Mouse (Mus musculus): ENCODE data around the gene Gabbr2. TPM values are rescaled to one million over a fixed set of nuclear protein-coding genes. Genes with fewer than 3 reads are reported as not detected.

The Gabbr2 gene
- polyA plus RNA-seq, 1 experiment from 2014 or later = 0.16 TPM

DNA sequence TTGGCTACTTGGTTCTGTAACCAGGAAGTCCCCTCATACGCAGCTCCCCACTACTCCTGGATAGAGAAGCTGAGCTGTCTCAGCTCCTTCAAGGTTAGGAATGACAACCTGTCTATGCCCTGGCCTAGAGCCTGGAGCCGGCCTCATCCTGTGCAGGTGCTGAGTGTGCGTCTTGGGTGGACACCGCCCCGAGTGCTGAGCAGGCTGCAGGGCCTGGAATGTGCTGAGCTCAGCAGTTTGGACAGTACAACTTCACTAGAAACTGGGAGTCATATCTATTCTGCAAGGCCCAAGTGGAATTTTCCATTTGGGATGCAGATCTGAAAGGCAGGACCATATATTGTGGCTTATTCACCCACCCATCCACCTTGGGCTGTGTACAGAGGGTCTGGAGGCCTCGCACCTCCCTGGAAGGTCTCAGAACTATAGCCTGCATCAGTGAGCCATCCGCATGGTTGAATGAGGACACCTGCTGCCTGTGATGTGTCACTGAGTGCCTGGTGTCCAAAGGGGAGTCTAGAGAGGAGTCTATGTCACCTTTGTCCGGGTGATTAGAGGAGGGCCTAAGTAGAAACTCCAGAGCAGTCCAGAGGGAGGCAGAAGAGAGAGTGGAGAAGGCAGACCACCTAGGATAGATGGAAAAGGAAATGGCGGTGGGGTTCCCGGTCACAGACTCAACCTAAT, 165.7 kb downstream of the Gabbr2 start:
- DNase-seq (ENCODE audit: low spot score) = no peak

- no peak for DNase-seq (ENCODE audit: low spot score)
These were observed 167.9 kb downstream of the Gabbr2 start for GRCm38 (mm10) chr4:46823738-46824137.

DNA sequence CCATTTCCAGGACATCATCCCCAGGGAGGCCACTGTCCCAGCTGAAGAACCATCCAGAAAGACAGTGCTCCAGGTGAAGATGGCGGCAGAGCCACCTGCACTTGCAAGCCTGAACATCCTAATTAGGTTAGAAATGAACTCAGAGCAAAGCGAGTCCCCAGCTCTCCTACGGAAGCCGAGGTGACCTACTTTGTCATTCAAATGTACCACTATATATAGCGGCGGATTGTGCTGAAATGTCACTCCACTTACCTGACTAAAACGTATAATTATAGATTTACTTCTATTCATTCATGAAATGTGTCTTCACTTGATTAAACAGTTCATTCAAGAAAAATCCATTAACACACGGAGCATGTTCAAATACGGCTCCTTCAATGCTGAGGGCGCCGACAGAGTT, 170.0 kb downstream of the Gabbr2 start:
- DNase-seq (ENCODE audit: low spot score) = peak; percentile 20

DNA sequence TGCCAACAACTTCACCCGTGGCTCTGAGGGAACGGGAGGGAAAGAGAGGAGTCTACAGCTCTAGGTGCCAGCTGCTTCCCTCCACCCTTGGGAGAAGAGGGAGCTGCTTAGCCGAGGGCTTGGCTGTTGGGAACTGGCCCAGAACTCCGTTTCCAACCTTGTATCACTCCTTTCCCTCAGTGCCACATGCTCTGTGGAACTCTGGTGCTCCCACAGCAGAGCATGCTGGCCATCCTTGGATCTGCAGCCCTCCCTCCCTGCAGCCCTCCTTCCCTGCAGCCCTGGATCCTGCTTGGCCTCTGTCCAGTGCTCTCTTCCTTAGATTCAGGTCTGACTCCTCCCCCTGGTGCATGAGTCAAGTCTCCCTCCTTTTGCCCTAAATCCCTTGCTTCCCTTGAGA, 176.7 kb downstream of the Gabbr2 start:
- no peak for DNase-seq (ENCODE audit: low spot score)

GRCm38 (mm10) chr4:46814236-46814635, 177.4 kb downstream of the Gabbr2 start:
- no peak for DNase-seq (ENCODE audit: low spot score)

DNA sequence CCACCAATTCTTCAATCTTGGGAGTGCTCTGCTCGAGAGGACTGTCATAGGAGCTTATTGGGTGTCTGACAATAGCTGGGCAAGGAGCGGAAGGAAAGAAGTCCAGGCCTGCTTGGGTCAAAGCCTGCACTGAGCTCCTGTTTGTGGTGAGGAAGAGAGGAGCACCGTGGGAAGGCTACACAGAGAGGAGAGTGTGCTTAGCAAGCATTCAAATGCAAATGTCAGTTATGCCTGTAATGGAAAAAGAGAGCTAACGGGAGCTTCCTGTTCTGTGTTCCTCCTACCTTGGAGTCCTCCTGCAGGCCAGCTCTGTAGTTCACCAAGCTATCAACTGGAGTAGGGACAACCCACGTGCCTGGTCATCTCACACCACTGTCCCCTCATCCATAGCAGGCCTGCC, 180.5 kb downstream of the Gabbr2 start:
- no peak for DNase-seq (ENCODE audit: low spot score)

GRCm38 (mm10) chr4:46806876-46807275, 184.8 kb downstream of the Gabbr2 start:
- no peak for DNase-seq (ENCODE audit: low spot score)

- no peak for DNase-seq (ENCODE audit: low spot score)
These were observed 185.8 kb downstream of the Gabbr2 start for GRCm38 (mm10) chr4:46805910-46806309.

DNA sequence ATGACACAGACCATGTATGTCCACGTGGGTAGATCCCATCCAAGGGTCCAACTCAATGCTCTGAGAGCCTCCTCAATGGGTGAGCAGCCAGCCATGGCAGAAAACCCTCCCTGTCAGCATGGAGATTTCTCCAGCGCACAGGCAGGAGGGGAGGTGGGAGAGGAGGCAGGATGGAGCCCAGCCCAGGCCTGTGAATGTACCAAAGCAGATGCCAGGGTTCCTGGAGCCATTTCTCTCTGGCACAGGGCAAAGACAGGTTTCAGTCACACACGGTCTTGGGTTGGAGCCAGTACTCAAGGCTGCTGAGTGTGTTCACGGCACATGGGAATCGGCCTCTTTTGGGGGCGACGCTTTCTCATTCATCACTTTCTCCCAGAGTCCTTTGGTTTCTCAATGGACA, 189.3 kb downstream of the Gabbr2 start:
- no peak for DNase-seq (ENCODE audit: low spot score)

DNA sequence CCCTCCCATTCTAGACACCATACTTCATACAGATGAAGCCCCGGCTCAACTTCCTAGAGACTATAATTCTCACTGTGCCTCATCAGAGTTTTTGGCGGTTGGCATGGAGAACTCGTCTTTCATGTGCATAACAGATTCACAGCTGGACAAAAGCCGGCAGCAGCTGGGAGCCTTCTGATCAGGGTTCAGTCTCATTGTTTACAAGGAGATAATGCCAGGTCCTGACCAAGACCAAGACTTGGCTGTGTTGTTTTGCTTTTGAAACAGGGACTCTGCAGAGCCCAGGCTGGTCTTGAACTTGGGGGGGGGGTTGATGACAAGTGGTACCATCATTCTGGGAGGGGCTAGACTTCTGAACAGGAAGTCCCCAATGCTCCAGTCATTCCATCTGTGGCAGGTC, 191.8 kb downstream of the Gabbr2 start:
- DNase-seq (ENCODE audit: low spot score) = no peak

GRCm38 (mm10) chr4:46795707-46796106, 196.0 kb downstream of the Gabbr2 start:
- no peak for DNase-seq (ENCODE audit: low spot score)

GRCm38 (mm10) chr4:46794583-46794982, 197.1 kb downstream of the Gabbr2 start:
- DNase-seq (ENCODE audit: low spot score) = no peak

GRCm38 (mm10) chr4:46792280-46793026, 199.2 kb downstream of the Gabbr2 start:
- DNase-seq (ENCODE audit: low spot score) = no peak

DNA sequence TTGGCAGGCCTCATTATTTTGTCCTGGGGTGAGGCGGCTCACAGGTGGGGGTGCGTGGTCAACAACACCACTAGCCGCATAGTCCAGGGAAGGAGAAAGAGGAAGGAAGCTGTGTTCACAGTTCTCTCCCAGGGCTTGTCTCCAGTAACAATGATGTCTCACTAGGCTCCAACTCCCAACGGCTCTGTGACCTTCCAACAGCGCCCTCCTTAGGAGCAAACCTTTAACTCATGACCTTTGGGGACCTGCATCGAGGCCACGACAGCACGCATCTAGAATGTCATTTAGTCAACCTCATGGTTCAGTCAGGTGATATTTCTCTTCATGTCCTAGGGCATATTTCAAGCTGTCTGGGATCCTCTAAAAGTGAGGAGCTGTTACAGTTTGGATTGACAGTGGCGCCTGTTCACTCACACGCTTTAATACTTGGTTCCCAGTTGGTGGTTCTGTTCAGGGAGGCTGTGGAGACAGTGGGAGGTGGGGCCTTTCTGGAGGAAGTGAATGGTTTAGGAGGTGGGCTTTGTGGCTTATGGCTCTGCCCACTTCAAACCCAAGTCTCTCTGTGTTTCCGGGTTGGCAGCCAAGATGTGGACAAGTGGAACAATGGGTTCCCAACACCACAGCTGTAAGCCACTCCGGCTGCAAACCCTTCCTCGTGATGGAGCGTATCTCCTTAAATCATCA, 200.3 kb downstream of the Gabbr2 start:
- DNase-seq (ENCODE audit: low spot score) = peak; percentile 45

GRCm38 (mm10) chr4:46790609-46791267, 200.9 kb downstream of the Gabbr2 start:
- DNase-seq (ENCODE audit: low spot score) = no peak

- no peak for DNase-seq (ENCODE audit: low spot score)
These were observed 207.1 kb downstream of the Gabbr2 start for GRCm38 (mm10) chr4:46784430-46785049.

GRCm38 (mm10) chr4:46781109-46781508, 210.6 kb downstream of the Gabbr2 start:
- peak; percentile 8 for DNase-seq (ENCODE audit: low spot score)

DNA sequence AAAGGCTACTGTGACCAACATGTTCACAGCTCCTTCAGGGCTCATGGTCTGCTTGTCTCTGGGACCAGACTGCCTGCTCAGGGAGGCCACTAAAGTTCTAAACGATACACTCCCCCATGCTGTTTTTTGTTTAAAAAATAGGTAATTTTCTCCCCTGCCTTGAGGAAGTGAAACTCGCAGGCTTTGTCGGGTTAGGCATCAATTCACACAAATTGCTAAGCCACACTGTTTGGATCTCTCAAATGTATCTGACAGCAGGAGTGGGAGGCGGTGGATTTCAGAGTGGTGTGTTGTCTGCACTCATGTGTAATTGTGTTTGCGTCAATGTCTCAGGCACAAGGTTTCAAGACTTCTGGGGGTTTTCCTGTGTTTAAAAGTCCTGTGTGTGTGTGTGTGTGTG, 215.7 kb downstream of the Gabbr2 start:
- DNase-seq (ENCODE audit: low spot score) = no peak

GRCm38 (mm10) chr4:46774652-46775051, 217.0 kb downstream of the Gabbr2 start:
- no peak for DNase-seq (ENCODE audit: low spot score)

DNA sequence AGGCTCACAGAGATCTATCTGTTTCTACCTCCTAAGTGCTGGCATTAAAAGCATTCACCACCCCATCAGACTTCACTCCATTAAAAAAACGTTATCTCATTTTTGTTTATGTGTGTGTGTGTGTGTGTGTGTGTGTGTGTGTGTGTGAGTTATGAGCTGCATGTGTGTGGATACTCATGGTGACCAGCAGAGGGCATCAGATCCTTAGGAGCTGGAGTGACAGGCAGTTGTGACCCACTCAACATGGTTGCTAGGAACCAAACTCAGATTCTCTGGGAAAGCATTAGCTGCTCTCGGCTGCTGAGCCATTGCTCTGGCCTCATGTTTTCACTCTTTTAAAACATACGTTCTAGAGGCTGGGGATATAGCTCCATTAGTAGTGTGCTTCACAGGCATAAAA, 218.4 kb downstream of the Gabbr2 start:
- DNase-seq (ENCODE audit: low spot score) = no peak

DNA sequence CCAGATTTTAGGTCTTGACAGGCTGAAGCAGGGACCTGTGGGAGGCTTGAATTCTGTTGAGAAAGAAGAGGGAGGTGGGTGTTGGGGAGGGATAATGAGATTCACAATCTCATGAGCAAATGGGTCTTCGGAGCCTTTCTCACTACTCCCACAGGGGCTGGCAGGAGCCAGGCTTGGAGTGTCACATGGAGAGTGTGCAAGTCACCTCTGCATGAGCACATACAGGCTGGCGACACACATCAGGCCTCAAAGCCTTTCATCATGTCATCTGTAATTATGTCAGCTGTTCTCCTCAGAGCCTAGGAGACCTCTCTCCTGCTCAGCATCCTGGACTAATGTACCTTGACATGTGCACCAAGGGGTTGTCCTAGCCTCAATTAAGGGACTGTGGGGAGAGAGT, 219.1 kb downstream of the Gabbr2 start:
- DNase-seq (ENCODE audit: low spot score) = no peak
